Mouse (Mus musculus) stomach, postnatal 0 days (tissue): ENCODE measurements around the gene Ccdc73. TPM values are rescaled to one million over a fixed set of nuclear protein-coding genes. Genes with fewer than 3 reads are reported as not detected.

Source experiments
- ATAC-seq: fragments of 200-750 bp; cut with Nextera tagmentation; 2 replicates; pipeline ENCODE4 v1.8.0; 2017; ENCODE audit not compliant: low FRiP score, low TSS enrichment
- DNase-seq: peaks from one replicate; pipeline ENCODE4 v3.0.0-alpha.2; 2016; ENCODE audit warnings: low spot score
- H3K27ac ChIP-seq: fragments of 300-500 bp; sonication (generic); replicated peaks from 2 replicates; pipeline ENCODE4 v1.5.1; 2014; ENCODE audit warnings: mild to moderate bottlenecking, control low read depth
- H3K27me3 ChIP-seq: fragments of 300-500 bp; sonication (generic); 2 replicates; pipeline ENCODE4 v1.6.1; 2014; ENCODE audit warnings: low read length; ENCODE audit not compliant: control insufficient read depth, insufficient read depth
- H3K36me3 ChIP-seq: fragments of 300-500 bp; sonication (generic); 2 replicates; pipeline ENCODE4 v1.6.1; 2014; ENCODE audit warnings: low read length, mixed read lengths; ENCODE audit not compliant: control insufficient read depth, insufficient read depth
- H3K4me1 ChIP-seq: fragments of 300-500 bp; sonication (generic); replicated peaks from 2 replicates; pipeline ENCODE4 v1.6.1; 2014; ENCODE audit warnings: antibody characterized with exemption; ENCODE audit not compliant: control insufficient read depth, insufficient read depth
- H3K4me2 ChIP-seq: fragments of 300-500 bp; sonication (generic); replicated peaks from 2 replicates; pipeline ENCODE4 v1.6.1; 2014; ENCODE audit warnings: low read depth, mild to moderate bottlenecking, control low read depth, moderate library complexity
- H3K4me3 ChIP-seq: fragments of 300-500 bp; sonication (generic); 2 replicates; pipeline ENCODE4 v1.5.1; 2014; ENCODE audit warnings: low read depth, low read length, control low read depth
- H3K9ac ChIP-seq: fragments of 300-500 bp; sonication (generic); 2 replicates; pipeline ENCODE4 v1.6.1; 2014; ENCODE audit warnings: mild to moderate bottlenecking, low read length, control low read depth, mixed read lengths
- H3K9me3 ChIP-seq: fragments of 300-500 bp; sonication (generic); 2 replicates; pipeline ENCODE4 v1.6.1; 2016; ENCODE audit warnings: low read length; ENCODE audit not compliant: control insufficient read depth
- CTCF ChIP-seq: IDR thresholded peaks from 2 replicates; pipeline ENCODE4 v1.5.1; 2016; ENCODE audit warnings: antibody characterized with exemption, low read depth, mild to moderate bottlenecking, moderate library complexity
- EP300 ChIP-seq: optimal IDR thresholded peaks from 2 replicates; pipeline ENCODE3; 2016; ENCODE audit warnings: antibody characterized with exemption
- WGBS: fragments of 180-500 bp; shearing (Covaris S2); extraction: QIAGEN DNeasy Blood & Tissue Kit; methylation state at CpG from one replicate; pipeline ENCODE4 v1.1.7; 2014; 5-methylcytosine and 5-hydroxymethylcytosine counted together
- polyA plus RNA-seq: library from polyadenylated mRNA; unstranded; fragments of >200 nt; fragmentation: Nextera tagmentation; extraction: Ambion mirVana; gene quantifications from 2 replicates; pipeline ENCODE4 v1.2.1, GENCODE M21; 2015

Gene Ccdc73
- polyA plus RNA-seq, 1 experiment from 2014 or later = 5.6 TPM

DNA sequence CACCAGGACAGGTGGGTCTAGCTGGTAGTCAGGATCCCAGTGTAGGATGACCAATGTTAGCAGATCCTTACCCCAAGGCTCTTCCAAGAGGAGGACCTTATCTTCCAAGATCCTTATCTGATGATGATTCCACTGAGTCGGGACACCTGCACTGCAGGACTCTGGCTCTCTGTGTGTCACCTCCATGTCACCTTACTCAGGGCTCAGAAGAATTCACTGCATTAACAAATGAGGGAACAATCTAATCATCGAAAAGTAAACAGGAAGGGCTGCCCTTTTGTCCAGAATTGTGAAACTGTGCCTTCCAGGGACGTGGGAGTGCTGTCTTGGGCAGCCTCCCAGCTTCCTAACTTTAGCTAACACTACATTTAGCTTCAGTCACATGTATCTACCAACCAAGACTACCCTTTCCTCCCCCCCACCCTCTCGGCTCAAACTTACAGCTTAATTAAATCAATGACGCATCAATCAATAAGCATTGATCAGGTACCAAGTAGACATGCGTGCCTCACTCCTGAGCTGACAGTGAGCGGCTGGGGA, 191.0 kb downstream of the Ccdc73 start:
- no peak overlapping the region for H3K4me3 ChIP-seq
- no peak overlapping the region for H3K9ac ChIP-seq
- H3K9me3 ChIP-seq = no peaks in the 10 kb centered on the region
- H3K4me2 ChIP-seq = no peak overlapping the region
- no peaks in the 10 kb centered on the region for H3K4me1 ChIP-seq
- H3K36me3 ChIP-seq = no peaks in the 10 kb centered on the region
- peak; percentile 68 for ATAC-seq
- no peak for TF ChIP-seq EP300
- H3K27me3 ChIP-seq = no peaks in the 10 kb centered on the region
- DNase-seq = peak; percentile 17
- no peak overlapping the region for H3K27ac ChIP-seq
- WGBS = 43% methylated on average over 7 of the region's 7 CpGs

DNA sequence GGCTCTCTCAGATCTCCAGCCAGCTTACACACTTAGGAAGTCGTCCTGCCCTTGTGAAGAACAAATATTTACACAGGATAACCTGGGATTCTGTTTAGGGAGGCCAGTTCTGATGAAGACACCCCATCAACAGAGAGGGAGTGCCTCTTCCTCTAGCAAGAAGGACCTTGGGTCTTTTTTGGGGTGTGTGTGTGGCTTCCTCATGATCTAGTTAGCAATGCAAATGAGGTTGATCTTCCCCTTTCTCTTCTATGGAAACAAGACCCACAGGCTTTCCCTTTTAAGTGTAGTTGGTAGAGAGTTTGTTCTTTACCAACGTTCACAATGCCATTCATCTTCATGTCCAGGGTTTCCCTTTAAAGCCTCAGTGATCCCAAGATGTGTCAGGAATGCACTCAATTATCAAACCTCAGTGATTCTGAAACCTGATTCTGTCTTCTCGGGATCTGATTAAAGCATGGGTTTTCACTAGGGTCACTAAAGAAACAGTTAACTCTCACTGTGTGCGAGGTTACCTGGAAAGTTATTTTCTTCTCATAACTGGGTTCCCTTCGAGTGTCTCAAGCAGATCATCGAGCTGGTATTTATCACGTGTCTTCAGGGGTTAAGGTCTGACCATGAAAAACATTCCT, 195.3 kb downstream of the Ccdc73 start:
- TF ChIP-seq CTCF (no peak), EP300 (no peak)
- WGBS = 46% methylated on average over 7 of the region's 7 CpGs
- no peaks in the 10 kb centered on the region for H3K27me3 ChIP-seq
- ATAC-seq (no peak), DNase-seq (no peak)
- H3K27ac ChIP-seq = no peak overlapping the region
- H3K4me2 ChIP-seq = no peak overlapping the region
- H3K4me3 ChIP-seq = no peak overlapping the region
- no peaks in the 10 kb centered on the region for H3K36me3 ChIP-seq
- no peak overlapping the region for H3K9ac ChIP-seq
- H3K9me3 ChIP-seq = no peaks in the 10 kb centered on the region
- H3K4me1 ChIP-seq = no peaks in the 10 kb centered on the region

Other genes with a start within 250 kb of the Ccdc73 start
- 22.0 and 23.9 TPM in 2 replicates for gene Tcp11l1, start 155.6 kb upstream of the Ccdc73 start, polyA plus RNA-seq
- gene Pin1rt1, start 151.4 kb upstream of the Ccdc73 start, polyA plus RNA-seq = 0.08 TPM in 1 of 2 replicates, not detected in the other
- 7.3 and 7.4 TPM in 2 replicates for gene Depdc7, start 124.9 kb upstream of the Ccdc73 start, polyA plus RNA-seq
- 2.6 and 3.1 TPM in 2 replicates for gene Qser1, start 51.0 kb upstream of the Ccdc73 start, polyA plus RNA-seq
- 3.1 and 4.0 TPM in 2 replicates for gene Prrg4, start 17.9 kb upstream of the Ccdc73 start, polyA plus RNA-seq
- 213 and 215 TPM in 2 replicates for gene Eif3m, start 149.3 kb downstream of the Ccdc73 start, polyA plus RNA-seq
- not detected in 2 replicates for gene Gm11060, start 224.2 kb downstream of the Ccdc73 start, polyA plus RNA-seq